Mouse (Mus musculus): ENCODE measurements around the gene Prcd. TPM values are rescaled to one million over a fixed set of nuclear protein-coding genes. Genes with fewer than 3 reads are reported as not detected.
"Not testable (repeated sequence)": the region's sequence is repeated elsewhere in the genome, so short reads cannot be mapped to it uniquely, and the experiment has no call there.

The Prcd gene
- polyA plus RNA-seq, 1 experiment, result not detected

GRCm38 (mm10) chr11:116625081-116626000, 28.0 kb upstream of the Prcd start:
- TF ChIP-seq POLR2A (IDR thresholded peaks at IDR 0.05; ENCODE audit: low read depth, low read length) (no peak), CTCF (IDR thresholded peaks at IDR 0.05; ENCODE audit: borderline replicate concordance, insufficient read depth, low read length) (0 out of 2 replicates have a peak, but pooled peaks have one; percentile 15)
- no peak overlapping the region for H3K27ac ChIP-seq (ENCODE audit: insufficient read depth, low read length)
- H3K4me1 ChIP-seq (ENCODE audit: control insufficient read depth, insufficient read depth, low read length), result 0 out of 2 replicates have a peak, but pooled peaks cover 2% of the 10 kb centered on the region

GRCm38 (mm10) chr11:116626299-116627071, 26.8 kb upstream of the Prcd start, which contains the start of gene Rhbdf2:
Gene Rhbdf2, minus strand, starts transcription at chr11:116627019.
- Histone ChIP-seq H3K4me3 (ENCODE audit: insufficient read depth, low read length) (no peak within 1 kb of the TSS), H3K4me1 (ENCODE audit: control insufficient read depth, insufficient read depth, low read length) (no peaks in the 10 kb centered on the region), H3K27ac (ENCODE audit: insufficient read depth, low read length) (no peak within 1 kb of the TSS)
- no peak for TF ChIP-seq CTCF (IDR thresholded peaks at IDR 0.05; ENCODE audit: borderline replicate concordance, insufficient read depth, low read length)
- TF ChIP-seq POLR2A (IDR thresholded peaks at IDR 0.05; ENCODE audit: low read depth, low read length), result no peak

More at GRCm38 (mm10) chr11:116625081-116626000, 28.0 kb upstream of the Prcd start:
- H3K4me3 ChIP-seq (ENCODE audit: insufficient read depth, low read length), result no peak overlapping the region

- Histone ChIP-seq H3K4me1 (ENCODE audit: control insufficient read depth, insufficient read depth, low read length) (no peaks in the 10 kb centered on the region), H3K27ac (ENCODE audit: insufficient read depth, low read length) (no peak overlapping the region), H3K4me3 (ENCODE audit: insufficient read depth, low read length) (no peak overlapping the region)
- TF ChIP-seq POLR2A (IDR thresholded peaks at IDR 0.05; ENCODE audit: low read depth, low read length), result no peak
- TF ChIP-seq CTCF (IDR thresholded peaks at IDR 0.05; ENCODE audit: borderline replicate concordance, insufficient read depth, low read length), result no peak
Measured at GRCm38 (mm10) chr11:116627072-116628020, 26.0 kb upstream of the Prcd start.

DNA sequence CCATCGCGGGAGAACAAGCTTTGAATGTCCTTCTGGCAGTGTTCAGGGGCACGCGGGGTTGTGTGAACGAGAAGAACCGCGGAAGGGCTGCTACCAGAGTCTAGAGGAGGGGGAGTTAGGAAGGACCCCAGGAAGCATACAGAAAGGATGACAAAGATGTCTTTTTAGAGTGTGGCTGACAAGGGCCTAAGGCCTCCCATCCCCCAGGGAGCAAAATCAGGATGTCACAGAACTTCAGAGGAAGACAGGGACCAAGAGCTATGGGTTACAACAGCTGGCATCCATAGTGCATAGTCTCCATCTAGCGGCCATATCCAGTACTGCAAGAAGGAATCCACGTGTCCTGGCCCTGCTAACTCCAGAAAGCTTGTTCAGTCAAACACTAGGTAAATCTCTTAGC, 24.6 kb upstream of the Prcd start:
- no peaks in the 10 kb centered on the region for H3K4me1 ChIP-seq (ENCODE audit: control insufficient read depth, insufficient read depth, low read length)
- no peak overlapping the region for H3K4me3 ChIP-seq (ENCODE audit: insufficient read depth, low read length)
- H3K27ac ChIP-seq (ENCODE audit: insufficient read depth, low read length), result no peak overlapping the region
- TF ChIP-seq POLR2A (IDR thresholded peaks at IDR 0.05; ENCODE audit: low read depth, low read length), result no peak
- peak; percentile 75; the same call in 1 of the 2 replicates for TF ChIP-seq CTCF (IDR thresholded peaks at IDR 0.05; ENCODE audit: borderline replicate concordance, insufficient read depth, low read length)

DNA sequence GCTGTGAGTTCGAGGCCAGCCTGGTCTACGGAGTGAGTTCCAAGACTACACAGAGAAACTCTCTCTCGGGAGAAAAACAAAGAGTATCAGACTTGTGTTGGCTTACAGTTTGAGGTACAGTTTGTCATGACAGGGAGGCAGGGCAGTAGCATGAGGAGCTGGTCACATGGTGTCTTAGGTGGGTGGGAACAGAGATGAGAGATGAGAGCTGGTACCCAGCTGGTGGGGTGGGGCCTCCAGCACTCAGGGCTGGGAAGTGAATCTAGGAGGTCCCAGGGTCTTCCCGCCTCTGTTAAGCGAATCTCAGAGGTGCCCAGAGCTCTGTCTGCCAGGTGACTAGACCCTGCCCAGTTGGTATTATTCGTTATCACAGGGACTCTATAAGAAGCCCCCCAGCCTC, 23.9 kb upstream of the Prcd start:
- no peak overlapping the region for H3K27ac ChIP-seq (ENCODE audit: insufficient read depth, low read length)
- no peak overlapping the region for H3K4me3 ChIP-seq (ENCODE audit: insufficient read depth, low read length)
- no peaks in the 10 kb centered on the region for H3K4me1 ChIP-seq (ENCODE audit: control insufficient read depth, insufficient read depth, low read length)
- TF ChIP-seq POLR2A (IDR thresholded peaks at IDR 0.05; ENCODE audit: low read depth, low read length) (no peak), CTCF (IDR thresholded peaks at IDR 0.05; ENCODE audit: borderline replicate concordance, insufficient read depth, low read length) (no peak)

- Histone ChIP-seq H3K4me3 (ENCODE audit: insufficient read depth, low read length) (no peak overlapping the region), H3K27ac (ENCODE audit: insufficient read depth, low read length) (no peak overlapping the region), H3K4me1 (ENCODE audit: control insufficient read depth, insufficient read depth, low read length) (no peaks in the 10 kb centered on the region)
- TF ChIP-seq POLR2A (IDR thresholded peaks at IDR 0.05; ENCODE audit: low read depth, low read length), result no peak
- no peak for TF ChIP-seq CTCF (IDR thresholded peaks at IDR 0.05; ENCODE audit: borderline replicate concordance, insufficient read depth, low read length)
Measured at GRCm38 (mm10) chr11:116630171-116630965, 23.0 kb upstream of the Prcd start.

- Histone ChIP-seq H3K27ac (ENCODE audit: insufficient read depth, low read length) (no peak overlapping the region), H3K4me1 (ENCODE audit: control insufficient read depth, insufficient read depth, low read length) (no peaks in the 10 kb centered on the region), H3K4me3 (ENCODE audit: insufficient read depth, low read length) (no peak overlapping the region)
- TF ChIP-seq CTCF (IDR thresholded peaks at IDR 0.05; ENCODE audit: borderline replicate concordance, insufficient read depth, low read length) (no peak), POLR2A (IDR thresholded peaks at IDR 0.05; ENCODE audit: low read depth, low read length) (no peak)
Measured at GRCm38 (mm10) chr11:116632962-116633361, 20.4 kb upstream of the Prcd start.

GRCm38 (mm10) chr11:116636607-116637006, 16.7 kb upstream of the Prcd start:
- H3K4me3 ChIP-seq (ENCODE audit: insufficient read depth, low read length); H3K27ac ChIP-seq (ENCODE audit: insufficient read depth, low read length); H3K4me1 ChIP-seq (ENCODE audit: control insufficient read depth, insufficient read depth, low read length): not testable (repeated sequence)

Data from embryonic fibroblast, embryonic 13.5 days (primary cell).